Mouse (Mus musculus): ENCODE measurements around the gene C1d.

DNA sequence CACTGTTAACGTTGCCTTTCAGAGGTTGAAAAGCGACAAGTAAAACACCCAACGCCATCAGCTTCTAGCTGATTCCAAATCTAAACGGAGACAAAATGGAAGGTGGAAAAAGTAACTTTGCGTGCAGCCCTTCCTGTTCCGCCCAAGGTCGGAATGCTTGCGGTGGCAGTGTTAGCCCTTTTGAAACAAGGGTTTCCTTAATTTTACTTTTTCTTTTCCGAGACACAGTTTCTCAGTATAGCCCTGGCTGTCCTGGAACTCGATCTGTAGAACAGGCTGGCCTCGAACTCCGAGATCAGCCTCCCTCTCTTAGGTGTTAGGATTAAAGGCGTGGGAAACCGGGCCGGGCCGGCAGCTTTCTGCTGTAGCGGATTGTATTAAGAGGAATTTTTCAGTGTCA is 482 bp downstream of the C1d start:
- TF ChIP-seq CTCF (IDR thresholded peaks at IDR 0.05; ENCODE audit: low read depth), result no peak
- TF ChIP-seq EP300 (IDR thresholded peaks at IDR 0.05; ENCODE audit: low read depth), result no peak

Measured in heart, postnatal 0 days (tissue).